Mouse (Mus musculus) skeletal muscle tissue, postnatal 0 days (tissue): ENCODE results near the gene Kcne3. TPM values are rescaled to one million over a fixed set of nuclear protein-coding genes. Genes with fewer than 3 reads are reported as not detected.

Experiments used
- polyA plus RNA-seq: library from polyadenylated mRNA; unstranded; fragments of >200 nt; fragmentation: Nextera tagmentation; extraction: Ambion mirVana; gene quantifications from 2 replicates; pipeline ENCODE4 v1.2.1, GENCODE M21; 2015

The Kcne3 gene
- 2.9 and 4.5 TPM in 2 replicates for polyA plus RNA-seq

GRCm38 (mm10) chr7:100176269-100176668, at the start of gene Kcne3:
Gene Kcne3 (plus strand): TSS chr7:100176502.

GRCm38 (mm10) chr7:100159105-100159841, 17.0 kb upstream of the Kcne3 start, which contains the start of gene Lipt2:
Gene Lipt2 (plus strand): TSS chr7:100159277.

GRCm38 (mm10) chr7:100227158-100227875, 51.0 kb downstream of the Kcne3 start, which contains the start of gene Pgm2l1:
Gene Pgm2l1 (plus strand): TSS chr7:100227394.

Other genes starting within 250 kb of the Kcne3 start
- 2.0 TPM in 2 replicates for gene Rnf169, start 196.1 kb upstream of the Kcne3 start, polyA plus RNA-seq
- gene Chrdl2, start 170.3 kb upstream of the Kcne3 start, polyA plus RNA-seq, result 2.3 and 2.5 TPM in 2 replicates
- gene Pold3, start 54.9 kb upstream of the Kcne3 start, polyA plus RNA-seq, result 12.2 and 15.3 TPM in 2 replicates
- 12.9 and 15.0 TPM in 2 replicates for gene Lipt2, start 17.2 kb upstream of the Kcne3 start, polyA plus RNA-seq
- 0.96 and 1.6 TPM in 2 replicates for gene Pgm2l1, start 50.9 kb downstream of the Kcne3 start, polyA plus RNA-seq
- 3.5 and 4.3 TPM in 2 replicates for gene P4ha3, start 109.0 kb downstream of the Kcne3 start, polyA plus RNA-seq
- gene C2cd3, start 195.7 kb downstream of the Kcne3 start, polyA plus RNA-seq, result 4.9 and 7.2 TPM in 2 replicates
- 30.8 and 33.3 TPM in 2 replicates for gene Ppme1, start 195.8 kb downstream of the Kcne3 start, polyA plus RNA-seq